Mouse (Mus musculus): ENCODE data around the gene Gm17584.
"Not testable (repeated sequence)": the region's sequence is repeated elsewhere in the genome, so short reads cannot be mapped to it uniquely, and the experiment has no call there.

The Gm17584 gene

GRCm38 (mm10) chrX:124500263-124500662, at the start of gene Gm17584:
Gm17584 (plus strand) TSS chrX:124500563.
- not testable (repeated sequence) for DNase-seq (ENCODE audit: low spot score)
